Mouse (Mus musculus) inflammation-experienced regulatory T-cells, adult 6 months (primary cell): ENCODE data around the gene Gm49359. TPM values are rescaled to one million over a fixed set of nuclear protein-coding genes. Genes with fewer than 3 reads are reported as not detected.
"Not testable (repeated sequence)": the region's sequence is repeated elsewhere in the genome, so short reads cannot be mapped to it uniquely, and the experiment has no call there.

ENCODE experiments used
- ATAC-seq: one replicate; pipeline ENCODE4 v1.8.0; 2017
- polyA plus RNA-seq, 3 experiments: library from polyadenylated mRNA; unstranded; fragments of 100-300 nt; shearing (Covaris generic); gene quantifications; one replicate each; pipeline ENCODE4 v1.2.1; 2017

Gene Gm49359
- 10 to 100 TPM; 13.6 to 20.3 (median 17.8) TPM for polyA plus RNA-seq

GRCm38 (mm10) chr13:62466424-62467334, at the start of gene Gm49359:
Gene Gm49359 (minus strand): TSS chr13:62466832.
- peak; percentile 100 for ATAC-seq

- ATAC-seq, result not testable (repeated sequence)
Measured at GRCm38 (mm10) chr13:62510641-62511420, 44.2 kb upstream of the Gm49359 start.

- not testable (repeated sequence) for ATAC-seq
Measured at GRCm38 (mm10) chr13:62472661-62473060, 6.0 kb upstream of the Gm49359 start.

GRCm38 (mm10) chr13:62469947-62470346, 3.3 kb upstream of the Gm49359 start:
- ATAC-seq, result peak; percentile 26

Other genes starting within 250 kb of the Gm49359 start
- 10 to 100 TPM in 1 of 3 experiments, 1 to 10 TPM in 2; 4.4 to 10.6 (median 6.9) TPM for gene Gm3604, start 83.7 kb downstream of the Gm49359 start, polyA plus RNA-seq
- 1 to 10 TPM in 1 of 3 experiments, not detected in 2; 1.5 TPM for gene Zfp935, start 91.7 kb upstream of the Gm49359 start, polyA plus RNA-seq
- gene Zfp934, start 104.4 kb upstream of the Gm49359 start, polyA plus RNA-seq, result 10 to 100 TPM; 11.0 to 12.3 (median 12.2) TPM
- 1 to 10 TPM; 1.4 to 6.6 (median 3.1) TPM for gene 6720489N17Rik, start 157.3 kb upstream of the Gm49359 start, polyA plus RNA-seq